Mouse (Mus musculus) kidney, embryonic 14.5 days (tissue): ENCODE measurements at regions not wholly inside any gene's neighbourhood (a gene's known extent, or its start where the extent isn't known, plus 50 kb on each side); places are given as distances from the start of the nearest gene placed in this dataset.

Experiments
- ATAC-seq: fragments of 200-750 bp; cut with Nextera tagmentation; 2 replicates; pipeline ENCODE4 v1.8.0; 2017; ENCODE audit warnings: moderate number of reproducible peaks, mild to moderate bottlenecking, moderate TSS enrichment, moderate library complexity; ENCODE audit not compliant: low FRiP score, low TSS enrichment
- H3K27ac ChIP-seq: fragments of 300-500 bp; sonication (generic); 2 replicates; pipeline ENCODE4 v1.5.1; 2014; ENCODE audit warnings: low read depth, mild to moderate bottlenecking, low read length, moderate library complexity, mixed read lengths
- H3K27me3 ChIP-seq: fragments of 300-500 bp; sonication (generic); 2 replicates; pipeline ENCODE4 v1.6.1; 2014; ENCODE audit warnings: mild to moderate bottlenecking, low read length; ENCODE audit not compliant: control insufficient read depth, insufficient read depth
- H3K36me3 ChIP-seq: fragments of 300-500 bp; sonication (generic); 2 replicates; pipeline ENCODE4 v1.6.1; 2014; ENCODE audit warnings: low read length, mixed read lengths; ENCODE audit not compliant: control insufficient read depth, insufficient read depth
- H3K4me1 ChIP-seq: fragments of 300-500 bp; sonication (generic); 2 replicates; pipeline ENCODE4 v1.6.1; 2014; ENCODE audit warnings: low read length, mixed read lengths; ENCODE audit not compliant: control insufficient read depth, insufficient read depth
- H3K4me2 ChIP-seq: fragments of 300-500 bp; sonication (generic); replicated peaks from 2 replicates; pipeline ENCODE4 v1.6.1; 2014; ENCODE audit warnings: low read depth, mild to moderate bottlenecking, low read length
- H3K4me3 ChIP-seq: fragments of 300-500 bp; sonication (generic); 2 replicates; pipeline ENCODE4 v1.5.1; 2014; ENCODE audit warnings: mild to moderate bottlenecking, low read length
- H3K9ac ChIP-seq: fragments of 300-500 bp; sonication (generic); 2 replicates; pipeline ENCODE4 v1.6.1; 2014; ENCODE audit warnings: low read depth, mild to moderate bottlenecking, low read length, moderate library complexity
- H3K9me3 ChIP-seq: fragments of 300-500 bp; sonication (generic); 2 replicates; pipeline ENCODE4 v1.6.1; 2016; ENCODE audit warnings: low read length; ENCODE audit not compliant: control insufficient read depth
- WGBS: fragments of 180-500 bp; shearing (Covaris S2); extraction: QIAGEN DNeasy Blood & Tissue Kit; methylation state at CpG from one replicate; pipeline ENCODE4 v1.1.7; 2014; 5-methylcytosine and 5-hydroxymethylcytosine counted together

GRCm38 (mm10) chr2:133467170-133468168, 84.5 kb upstream of the Bmp2 start:
- H3K36me3 ChIP-seq, result no peaks in the 10 kb centered on the region
- no peak overlapping the region for H3K4me2 ChIP-seq
- no peak overlapping the region for H3K27ac ChIP-seq
- no peak for ATAC-seq
- H3K4me3 ChIP-seq, result no peak overlapping the region
- H3K27me3 ChIP-seq, result no peaks in the 10 kb centered on the region
- H3K4me1 ChIP-seq, result no peaks in the 10 kb centered on the region
- no peaks in the 10 kb centered on the region for H3K9me3 ChIP-seq
- WGBS, result 67% methylated on average over 9 of the region's 9 CpGs
- no peak overlapping the region for H3K9ac ChIP-seq

GRCm38 (mm10) chr2:133472966-133473744, 78.8 kb upstream of the Bmp2 start:
- H3K9ac ChIP-seq, result no peak overlapping the region
- WGBS, result 48% methylated on average over 5 of the region's 5 CpGs
- no peak for ATAC-seq
- no peak overlapping the region for H3K4me2 ChIP-seq
- H3K4me3 ChIP-seq, result no peak overlapping the region
- no peaks in the 10 kb centered on the region for H3K4me1 ChIP-seq
- no peaks in the 10 kb centered on the region for H3K36me3 ChIP-seq
- no peak overlapping the region for H3K27ac ChIP-seq
- no peaks in the 10 kb centered on the region for H3K27me3 ChIP-seq
- H3K9me3 ChIP-seq, result no peaks in the 10 kb centered on the region

DNA sequence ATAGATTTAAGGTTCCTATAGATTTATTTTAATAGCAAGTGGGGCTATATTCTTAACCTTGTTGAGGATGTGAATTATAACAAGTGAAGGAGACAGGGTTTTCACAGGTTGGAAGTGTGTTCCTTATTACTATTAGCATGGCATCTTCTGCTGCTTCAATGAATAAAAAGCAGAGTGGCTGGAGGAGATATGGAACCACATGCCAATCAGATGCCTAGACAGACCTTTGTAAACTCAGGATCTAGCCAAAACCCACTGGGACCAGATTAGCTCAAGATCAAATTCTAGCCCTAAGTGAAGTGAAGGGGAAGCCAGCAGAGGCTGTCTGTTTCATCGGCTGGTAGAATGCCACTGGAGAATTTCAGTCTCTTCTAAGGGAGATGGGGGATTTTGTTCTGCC, 77.8 kb upstream of the Bmp2 start:
- no peak for ATAC-seq
- Histone ChIP-seq H3K9ac (no peak overlapping the region), H3K36me3 (no peaks in the 10 kb centered on the region), H3K9me3 (no peaks in the 10 kb centered on the region), H3K27ac (no peak overlapping the region), H3K4me3 (no peak overlapping the region), H3K4me1 (no peaks in the 10 kb centered on the region), H3K27me3 (no peaks in the 10 kb centered on the region), H3K4me2 (no peak overlapping the region)
- 80% methylated on average over 1 of the region's 1 CpGs for WGBS

GRCm38 (mm10) chr2:133480870-133481269, 71.1 kb upstream of the Bmp2 start:
- no peak for ATAC-seq
- Histone ChIP-seq H3K27me3 (no peaks in the 10 kb centered on the region), H3K36me3 (no peaks in the 10 kb centered on the region), H3K9me3 (no peaks in the 10 kb centered on the region), H3K27ac (no peak overlapping the region), H3K4me2 (no peak overlapping the region), H3K9ac (no peak overlapping the region), H3K4me1 (no peaks in the 10 kb centered on the region), H3K4me3 (no peak overlapping the region)
- WGBS, result 72% methylated on average over 3 of the region's 3 CpGs

DNA sequence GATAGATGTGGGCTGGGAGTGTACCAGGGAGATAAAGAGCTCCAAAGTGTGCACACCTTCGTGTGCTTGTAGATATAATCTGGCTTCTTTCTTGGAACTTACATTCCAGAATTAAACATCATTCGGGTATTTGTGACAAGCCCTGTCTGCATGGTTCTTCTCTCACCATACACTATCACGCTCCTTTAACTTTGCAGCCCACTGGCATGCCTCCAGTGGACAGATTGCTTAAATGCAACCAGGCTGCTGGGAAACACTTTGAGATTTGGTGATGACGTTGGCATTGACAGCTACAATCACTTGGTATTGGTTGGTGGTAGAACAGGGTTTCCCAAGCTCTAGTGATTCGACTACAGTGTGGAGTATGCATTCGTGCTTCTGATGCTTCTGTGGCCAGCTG, 70.7 kb upstream of the Bmp2 start:
- ATAC-seq, result no peak
- 93% methylated on average over 6 of the region's 6 CpGs for WGBS
- Histone ChIP-seq H3K4me2 (no peak overlapping the region), H3K9me3 (no peaks in the 10 kb centered on the region), H3K9ac (no peak overlapping the region), H3K36me3 (no peaks in the 10 kb centered on the region), H3K27ac (no peak overlapping the region), H3K27me3 (no peaks in the 10 kb centered on the region), H3K4me1 (no peaks in the 10 kb centered on the region), H3K4me3 (no peak overlapping the region)

- Histone ChIP-seq H3K9me3 (no peaks in the 10 kb centered on the region), H3K27ac (no peak overlapping the region), H3K27me3 (no peaks in the 10 kb centered on the region), H3K36me3 (no peaks in the 10 kb centered on the region), H3K9ac (no peak overlapping the region), H3K4me2 (no peak overlapping the region), H3K4me1 (no peaks in the 10 kb centered on the region), H3K4me3 (no peak overlapping the region)
- no peak for ATAC-seq
- 91% methylated on average over 3 of the region's 3 CpGs for WGBS
Measured at GRCm38 (mm10) chr2:133481785-133482184, 70.2 kb upstream of the Bmp2 start.

DNA sequence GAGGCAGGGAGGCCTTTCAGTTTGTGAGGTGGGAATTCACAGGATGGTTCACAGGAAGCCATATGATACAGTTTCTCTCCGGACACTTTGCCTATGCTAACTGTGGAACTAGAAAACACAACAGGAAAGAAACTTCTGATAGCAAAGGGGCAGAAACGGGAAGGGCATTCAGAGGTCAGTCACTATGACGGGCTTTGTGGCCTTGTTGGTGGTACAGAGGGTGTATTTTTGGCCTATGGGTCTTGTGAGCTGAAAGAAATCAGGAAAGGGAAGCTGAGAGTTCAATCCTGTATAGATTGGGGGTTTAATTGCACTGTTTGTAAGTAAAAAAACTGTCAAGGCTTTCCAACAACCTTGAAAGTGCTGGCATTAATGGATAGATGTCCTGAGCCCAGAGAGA, 56.5 kb upstream of the Bmp2 start:
- 65% methylated on average over 3 of the region's 3 CpGs for WGBS
- no peaks in the 10 kb centered on the region for H3K36me3 ChIP-seq

DNA sequence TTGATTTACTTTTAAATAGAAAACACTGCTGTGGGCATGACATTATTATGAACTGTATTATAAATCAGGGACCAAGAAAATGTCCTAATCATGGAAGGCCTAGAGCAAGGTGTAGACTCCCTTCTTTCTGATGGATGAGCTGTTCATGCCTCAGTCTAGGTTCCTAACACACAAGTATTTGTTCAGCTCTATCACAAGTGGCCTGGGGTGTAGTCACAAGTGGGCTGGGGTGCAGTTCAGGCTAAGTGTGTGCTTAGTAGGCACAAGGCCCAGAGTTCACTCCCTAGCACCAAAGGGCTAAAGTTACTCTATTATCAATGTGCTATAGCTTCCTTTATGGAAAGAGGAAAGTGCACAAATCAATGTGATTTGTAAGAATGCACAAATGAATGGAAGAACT, 55.6 kb upstream of the Bmp2 start:
- Histone ChIP-seq H3K27me3 (no peaks in the 10 kb centered on the region), H3K4me2 (no peak overlapping the region), H3K9me3 (no peaks in the 10 kb centered on the region), H3K36me3 (no peaks in the 10 kb centered on the region), H3K4me1 (no peaks in the 10 kb centered on the region), H3K4me3 (no peak overlapping the region), H3K27ac (no peak overlapping the region), H3K9ac (no peak overlapping the region)
- no peak for ATAC-seq

More for the DNA sequence above, 56.5 kb upstream of the Bmp2 start:
- Histone ChIP-seq H3K4me2 (no peak overlapping the region), H3K4me3 (no peak overlapping the region), H3K27ac (no peak overlapping the region), H3K9me3 (no peaks in the 10 kb centered on the region), H3K4me1 (no peaks in the 10 kb centered on the region), H3K9ac (no peak overlapping the region), H3K27me3 (no peaks in the 10 kb centered on the region)
- no peak for ATAC-seq

DNA sequence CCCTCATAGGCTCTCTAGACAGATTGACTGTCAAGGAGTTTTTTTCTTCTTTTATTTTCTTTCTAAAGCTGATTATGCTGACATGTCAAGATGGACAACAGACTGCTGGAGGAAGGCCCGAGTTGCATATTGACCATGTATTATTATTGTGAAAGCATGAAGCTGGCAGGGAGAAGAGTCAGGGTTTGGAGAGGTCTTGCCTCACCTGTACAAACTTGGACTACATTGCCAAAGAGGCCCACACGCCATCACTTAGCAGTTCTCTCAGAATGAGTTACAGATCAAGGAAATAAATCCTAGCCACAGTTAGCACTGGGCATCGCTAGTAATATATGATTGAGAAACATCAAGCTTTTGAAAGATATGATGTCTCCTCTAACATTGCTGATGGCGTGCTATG, 54.9 kb upstream of the Bmp2 start:
- no peaks in the 10 kb centered on the region for H3K36me3 ChIP-seq
- 90% methylated on average over 4 of the region's 4 CpGs for WGBS
- no peak for ATAC-seq
- no peaks in the 10 kb centered on the region for H3K4me1 ChIP-seq
- no peaks in the 10 kb centered on the region for H3K9me3 ChIP-seq
- H3K27me3 ChIP-seq, result no peaks in the 10 kb centered on the region
- H3K9ac ChIP-seq, result no peak overlapping the region
- no peak overlapping the region for H3K27ac ChIP-seq
- no peak overlapping the region for H3K4me2 ChIP-seq
- H3K4me3 ChIP-seq, result no peak overlapping the region
